Mouse (Mus musculus): ENCODE results near the gene Atad2b. TPM values are rescaled to one million over a fixed set of nuclear protein-coding genes. Genes with fewer than 3 reads are reported as not detected.
"Not testable (repeated sequence)": the region's sequence is repeated elsewhere in the genome, so short reads cannot be mapped to it uniquely, and the experiment has no call there.

The Atad2b gene
- polyA plus RNA-seq, 1 experiment: 25.5 TPM

DNA sequence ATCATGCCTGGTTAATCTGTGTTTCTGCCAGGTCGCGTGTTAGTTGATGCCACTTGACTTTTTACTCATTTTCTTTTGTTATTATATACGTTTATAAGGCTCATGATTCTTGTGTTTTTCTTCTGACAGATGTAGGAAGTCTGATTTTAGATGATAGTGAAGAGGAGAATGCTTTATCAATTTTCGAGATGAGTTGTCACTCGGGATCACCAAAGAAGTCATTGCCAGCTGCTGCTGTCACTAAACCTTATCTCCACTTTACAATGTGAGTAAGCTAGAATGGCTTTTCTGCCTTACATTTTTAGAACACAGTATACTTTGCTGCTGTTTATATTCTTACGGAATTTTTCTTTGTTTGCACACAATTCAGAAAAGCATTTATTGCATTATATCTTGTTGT, 61.2 kb downstream of the Atad2b start:
- Histone ChIP-seq H3K36me3 (ENCODE audit: control insufficient read depth, insufficient read depth, low read length) (peaks cover 39% of the 10 kb centered on the region), H3K4me3 (ENCODE audit: control insufficient read depth, insufficient read depth, low read length) (no peak overlapping the region), H3K27ac (ENCODE audit: control insufficient read depth, insufficient read depth, low read length) (no peak overlapping the region), H3K27me3 (ENCODE audit: control insufficient read depth, insufficient read depth, low read length) (no peaks in the 10 kb centered on the region), H3K4me1 (replicated peaks; ENCODE audit: control insufficient read depth, insufficient read depth, low read length) (no peaks in the 10 kb centered on the region)
- DNase-seq: no peak
- TF ChIP-seq CTCF (IDR thresholded peaks at IDR 0.05; ENCODE audit: borderline replicate concordance, control insufficient read depth, extremely low read depth, insufficient read depth, low read length, poor library complexity): no peak
- no peak for TF ChIP-seq POLR2A (IDR thresholded peaks at IDR 0.05; ENCODE audit: control insufficient read depth, extremely low read depth, insufficient read depth, low read length, poor library complexity)
- WGBS: 96% methylated on average over 6 of the region's 6 CpGs

DNA sequence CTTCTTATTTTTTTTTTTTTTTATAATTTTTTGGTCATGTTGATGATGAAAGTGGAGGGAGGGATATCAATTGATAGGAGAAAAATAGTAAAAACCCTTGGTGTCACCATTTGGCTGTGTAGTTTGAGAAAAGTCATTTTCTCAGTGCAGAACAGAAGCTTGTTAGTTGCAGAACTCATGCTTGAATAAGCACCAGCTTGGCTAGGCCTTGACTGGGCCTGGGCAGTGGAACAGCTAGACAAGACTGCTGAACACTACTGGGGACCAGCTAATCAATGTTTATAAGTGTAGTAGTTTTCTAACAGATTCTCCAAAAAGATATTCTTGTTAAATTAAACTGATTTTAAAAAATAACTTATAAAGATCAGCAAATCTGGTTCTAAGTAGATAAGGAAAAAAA, 79.8 kb downstream of the Atad2b start:
- TF ChIP-seq CTCF (IDR thresholded peaks at IDR 0.05; ENCODE audit: borderline replicate concordance, control insufficient read depth, extremely low read depth, insufficient read depth, low read length, poor library complexity): no peak
- TF ChIP-seq POLR2A (IDR thresholded peaks at IDR 0.05; ENCODE audit: control insufficient read depth, extremely low read depth, insufficient read depth, low read length, poor library complexity): no peak
- Histone ChIP-seq H3K27ac (ENCODE audit: control insufficient read depth, insufficient read depth, low read length) (no peak overlapping the region), H3K4me3 (ENCODE audit: control insufficient read depth, insufficient read depth, low read length) (no peak overlapping the region), H3K36me3 (ENCODE audit: control insufficient read depth, insufficient read depth, low read length) (no peaks in the 10 kb centered on the region), H3K27me3 (ENCODE audit: control insufficient read depth, insufficient read depth, low read length) (no peaks in the 10 kb centered on the region), H3K4me1 (replicated peaks; ENCODE audit: control insufficient read depth, insufficient read depth, low read length) (no peaks in the 10 kb centered on the region)
- DNase-seq: no peak

DNA sequence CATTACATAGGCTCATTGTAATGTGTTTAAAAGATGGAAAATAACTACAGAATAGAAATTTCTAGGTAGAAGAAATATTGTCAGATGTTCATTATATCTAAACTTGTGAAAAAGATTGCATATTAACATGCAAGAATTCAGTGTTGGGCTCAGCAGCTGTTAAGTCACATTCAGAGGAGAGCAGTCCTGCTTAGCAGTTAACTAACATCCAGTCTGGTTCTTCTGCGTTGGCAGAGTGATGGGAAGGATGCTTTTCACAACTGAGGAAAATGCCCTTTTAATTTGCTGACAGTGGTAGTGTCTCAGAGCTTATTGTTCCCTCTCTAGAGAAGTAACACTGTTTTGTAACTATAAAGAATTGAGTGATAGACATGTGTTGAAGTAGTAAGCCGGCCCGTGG, 88.2 kb downstream of the Atad2b start:
- H3K27me3 ChIP-seq (ENCODE audit: control insufficient read depth, insufficient read depth, low read length): no peaks in the 10 kb centered on the region
- TF ChIP-seq POLR2A (IDR thresholded peaks at IDR 0.05; ENCODE audit: control insufficient read depth, extremely low read depth, insufficient read depth, low read length, poor library complexity) (no peak), CTCF (IDR thresholded peaks at IDR 0.05; ENCODE audit: borderline replicate concordance, control insufficient read depth, extremely low read depth, insufficient read depth, low read length, poor library complexity) (no peak)
- peaks cover 8% of the 10 kb centered on the region; the same call in 1 of the 2 replicates for H3K36me3 ChIP-seq (ENCODE audit: control insufficient read depth, insufficient read depth, low read length)
- 99% methylated on average over 3 of the region's 3 CpGs for WGBS
- H3K4me3 ChIP-seq (ENCODE audit: control insufficient read depth, insufficient read depth, low read length): no peak overlapping the region
- no peaks in the 10 kb centered on the region for H3K4me1 ChIP-seq (replicated peaks; ENCODE audit: control insufficient read depth, insufficient read depth, low read length)
- no peak overlapping the region for H3K27ac ChIP-seq (ENCODE audit: control insufficient read depth, insufficient read depth, low read length)
- DNase-seq: no peak

DNA sequence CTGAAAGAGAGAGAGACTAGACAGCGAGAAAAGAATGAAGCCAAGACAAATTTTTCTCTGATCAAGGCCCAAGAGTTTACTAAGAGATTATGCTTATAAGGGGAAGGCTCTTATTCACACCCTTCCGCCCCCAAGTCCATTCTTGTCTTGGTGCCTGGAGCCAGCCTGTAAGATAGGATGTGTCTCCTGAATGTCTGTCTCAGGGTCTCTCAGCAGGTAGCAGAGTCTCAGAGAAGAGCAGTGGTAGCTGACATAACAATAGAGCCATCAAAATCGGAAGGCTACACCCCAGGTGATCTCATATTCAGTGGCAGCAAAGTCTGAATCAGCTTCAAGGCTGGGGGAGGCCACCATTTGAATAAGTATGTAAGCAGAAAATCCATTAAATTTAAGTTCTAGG, 88.6 kb downstream of the Atad2b start:
- H3K4me3 ChIP-seq (ENCODE audit: control insufficient read depth, insufficient read depth, low read length); DNase-seq; H3K4me1 ChIP-seq (replicated peaks; ENCODE audit: control insufficient read depth, insufficient read depth, low read length); H3K27me3 ChIP-seq (ENCODE audit: control insufficient read depth, insufficient read depth, low read length); H3K27ac ChIP-seq (ENCODE audit: control insufficient read depth, insufficient read depth, low read length); H3K36me3 ChIP-seq (ENCODE audit: control insufficient read depth, insufficient read depth, low read length): not testable (repeated sequence)
- 95% methylated on average over 3 of the region's 3 CpGs for WGBS

DNA sequence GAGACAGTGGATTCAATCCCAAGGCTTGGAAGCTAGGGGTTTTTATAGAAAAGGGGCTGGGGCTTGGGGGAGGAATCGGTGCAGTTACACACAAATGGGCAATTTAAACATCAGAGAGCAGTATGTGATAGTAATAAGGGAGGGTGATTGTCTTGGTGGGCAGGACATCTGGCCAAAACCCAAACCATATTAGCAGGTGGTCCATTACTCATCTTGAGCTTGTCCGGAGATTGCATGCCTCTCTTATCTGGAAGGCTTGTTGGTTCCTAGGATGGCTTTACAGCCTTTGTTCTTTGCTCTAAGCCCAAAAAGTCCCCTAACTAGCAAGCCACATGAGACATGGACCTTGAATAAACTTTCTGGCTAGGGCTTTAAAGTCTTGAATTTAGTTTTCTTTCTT, 91.5 kb downstream of the Atad2b start:
- not testable (repeated sequence) for H3K27me3 ChIP-seq (ENCODE audit: control insufficient read depth, insufficient read depth, low read length); DNase-seq; H3K4me3 ChIP-seq (ENCODE audit: control insufficient read depth, insufficient read depth, low read length); H3K36me3 ChIP-seq (ENCODE audit: control insufficient read depth, insufficient read depth, low read length); H3K27ac ChIP-seq (ENCODE audit: control insufficient read depth, insufficient read depth, low read length); H3K4me1 ChIP-seq (replicated peaks; ENCODE audit: control insufficient read depth, insufficient read depth, low read length)
- 96% methylated on average over 2 of the region's 2 CpGs for WGBS

DNA sequence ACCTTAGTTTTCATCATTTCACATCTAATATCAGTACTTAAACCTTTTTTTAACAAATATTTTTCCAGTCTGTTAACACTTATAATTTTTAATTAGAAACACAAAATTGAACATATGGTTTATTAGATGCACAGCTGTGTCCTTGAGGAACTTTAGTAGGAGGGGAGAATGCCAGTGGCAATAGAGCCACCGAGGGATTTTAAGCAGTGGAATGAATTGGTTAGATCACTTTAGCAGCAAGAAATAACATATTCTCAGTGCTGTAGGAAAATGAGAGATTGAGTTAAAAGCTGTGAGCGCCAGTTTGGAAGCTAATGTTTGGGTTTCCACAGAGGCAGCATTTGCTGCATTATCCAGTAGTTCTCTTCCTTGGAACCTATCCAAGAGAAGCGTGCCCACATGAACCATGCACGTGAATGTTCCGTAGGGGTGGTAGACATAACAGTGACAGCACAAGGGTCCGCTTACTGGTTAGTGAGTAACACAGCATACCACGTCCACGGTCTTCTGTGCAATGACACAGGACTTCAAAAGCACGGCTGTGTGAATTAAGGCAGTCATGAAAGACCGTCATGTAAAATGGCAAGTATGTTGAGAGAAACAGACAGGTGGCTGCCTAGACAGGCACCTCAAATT, 108.2 kb downstream of the Atad2b start:
- no peak overlapping the region for H3K4me3 ChIP-seq (ENCODE audit: control insufficient read depth, insufficient read depth, low read length)
- H3K36me3 ChIP-seq (ENCODE audit: control insufficient read depth, insufficient read depth, low read length): peaks cover 33% of the 10 kb centered on the region
- TF ChIP-seq CTCF (IDR thresholded peaks at IDR 0.05; ENCODE audit: borderline replicate concordance, control insufficient read depth, extremely low read depth, insufficient read depth, low read length, poor library complexity) (no peak), POLR2A (IDR thresholded peaks at IDR 0.05; ENCODE audit: control insufficient read depth, extremely low read depth, insufficient read depth, low read length, poor library complexity) (no peak)
- H3K27ac ChIP-seq (ENCODE audit: control insufficient read depth, insufficient read depth, low read length): no peak overlapping the region
- 98% methylated on average over 10 of the region's 10 CpGs for WGBS
- no peaks in the 10 kb centered on the region for H3K27me3 ChIP-seq (ENCODE audit: control insufficient read depth, insufficient read depth, low read length)
- no peaks in the 10 kb centered on the region for H3K4me1 ChIP-seq (replicated peaks; ENCODE audit: control insufficient read depth, insufficient read depth, low read length)
- no peak for DNase-seq

DNA sequence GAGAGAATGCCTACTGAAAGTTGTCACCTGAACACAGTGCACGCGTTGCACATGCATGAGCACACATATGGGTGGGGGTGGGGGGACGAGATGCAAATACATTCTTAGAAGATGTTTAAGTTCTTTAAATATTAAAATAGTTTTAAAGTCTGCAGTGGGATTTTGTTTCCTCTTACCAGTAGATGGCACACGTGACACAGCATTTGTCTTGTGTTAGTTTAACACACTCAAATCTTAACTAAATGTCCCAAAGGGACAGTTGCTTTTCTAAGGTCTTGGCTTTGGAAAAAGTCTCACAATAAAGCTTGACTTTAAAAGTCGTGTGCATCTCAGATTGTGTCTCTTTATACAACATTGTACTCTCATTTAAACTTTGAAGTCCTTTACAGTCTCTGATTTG, 111.9 kb downstream of the Atad2b start:
- H3K27me3 ChIP-seq (ENCODE audit: control insufficient read depth, insufficient read depth, low read length): no peaks in the 10 kb centered on the region
- WGBS: 91% methylated on average over 5 of the region's 5 CpGs
- H3K36me3 ChIP-seq (ENCODE audit: control insufficient read depth, insufficient read depth, low read length): peaks cover 56% of the 10 kb centered on the region
- no peak for DNase-seq
- TF ChIP-seq CTCF (IDR thresholded peaks at IDR 0.05; ENCODE audit: borderline replicate concordance, control insufficient read depth, extremely low read depth, insufficient read depth, low read length, poor library complexity): no peak
- no peak for TF ChIP-seq POLR2A (IDR thresholded peaks at IDR 0.05; ENCODE audit: control insufficient read depth, extremely low read depth, insufficient read depth, low read length, poor library complexity)
- no peak overlapping the region for H3K4me3 ChIP-seq (ENCODE audit: control insufficient read depth, insufficient read depth, low read length)
- no peaks in the 10 kb centered on the region for H3K4me1 ChIP-seq (replicated peaks; ENCODE audit: control insufficient read depth, insufficient read depth, low read length)
- no peak overlapping the region for H3K27ac ChIP-seq (ENCODE audit: control insufficient read depth, insufficient read depth, low read length)
